Comparison of ENCODE assay signal across 8 mouse cellular contexts in genomic region chr7:142388198-142388597, GRCm38 (mm10). TPM values are rescaled to one million over a fixed set of nuclear protein-coding genes. Genes with fewer than 3 reads are reported as not detected.
A peak's percentile ranks its signal among the peaks of the same experiment; 100 is the strongest.
DNase-seq lines count a peak whose midpoint lies in the region; ATAC-seq and TF ChIP-seq lines count a peak whose summit lies in the region.

No protein-coding gene starts in this region.

- no peak for TF ChIP-seq RAD21 in MEL (IDR thresholded peaks at IDR 0.05; ENCODE audit: low read depth, low read length)

- peaks cover 27% of the 10 kb centered on the region for H3K36me3 ChIP-seq in heart, embryonic 14.5 days (ENCODE audit: control insufficient read depth, insufficient read depth, low read length)
- peaks cover 2 to 4% of the 10 kb centered on the region in 2 experiments for H3K36me3 ChIP-seq in MEL (ENCODE audit: control insufficient read depth in 1 of 2, insufficient read depth in 2 of 2, low read length in 2 of 2)
- peaks cover 11% of the 10 kb centered on the region for H3K36me3 ChIP-seq in forebrain, embryonic 16.5 days (ENCODE audit: control insufficient read depth, insufficient read depth)
- peaks cover 30% of the 10 kb centered on the region for H3K36me3 ChIP-seq in liver, postnatal 0 days (replicated peaks; ENCODE audit: insufficient read depth, low read length)

- no peak for TF ChIP-seq CTCF in MEL (IDR thresholded peaks at IDR 0.05 in 2 of 3, conservative IDR thresholded peaks at IDR 0.05 in 1 of 3; ENCODE audit: control insufficient read depth in 1 of 3, insufficient read depth in 1 of 3, low read depth in 2 of 3, low read length in 3 of 3, poor library complexity in 1 of 3, severe bottlenecking in 1 of 3)
- no peak for TF ChIP-seq CTCF in liver, postnatal 0 days (IDR thresholded peaks at IDR 0.05; ENCODE audit: low read depth)

- peak overlapping the region; percentile 52 to 63 for H3K4me3 ChIP-seq in heart, embryonic 14.5 days (ENCODE audit: control insufficient read depth in 1 of 2, insufficient read depth in 1 of 2, low read depth in 1 of 2, low read length in 2 of 2)
- peak overlapping the region; percentile 35 to 64; a peak in 3 of 4 replicates for H3K4me3 ChIP-seq in MEL (ENCODE audit: control insufficient read depth in 1 of 2, insufficient read depth in 1 of 2, low read depth in 2 of 2, low read length in 2 of 2)
- peak overlapping the region; percentile 84 for H3K4me3 ChIP-seq in forebrain, embryonic 16.5 days (replicated peaks; ENCODE audit: low read length)
- H3K4me3 ChIP-seq in liver, postnatal 0 days (ENCODE audit: low read depth, low read length), result peak overlapping the region; percentile 63

- no peaks in the 10 kb centered on the region for H3K27me3 ChIP-seq in heart, embryonic 14.5 days (ENCODE audit: control insufficient read depth, insufficient read depth, low read length)
- no peaks in the 10 kb centered on the region for H3K27me3 ChIP-seq in MEL (ENCODE audit: control insufficient read depth in 1 of 2, insufficient read depth in 2 of 2, low read length in 2 of 2)
- H3K27me3 ChIP-seq in forebrain, embryonic 16.5 days (replicated peaks; ENCODE audit: control insufficient read depth, insufficient read depth, low read length), result no peaks in the 10 kb centered on the region
- no peaks in the 10 kb centered on the region for H3K27me3 ChIP-seq in liver, postnatal 0 days (ENCODE audit: insufficient read depth, low read length)

- 94% methylated on average over 1 of the region's 1 CpGs for WGBS in heart, embryonic 14.5 days
- 100% methylated on average over 1 of the region's 1 CpGs for WGBS in forebrain, embryonic 16.5 days
- 72% methylated on average over 1 of the region's 1 CpGs for WGBS in liver, postnatal 0 days (ENCODE audit: insufficient replicate concordance)

- peaks cover 21% of the 10 kb centered on the region for H3K79me2 ChIP-seq in MEL (ENCODE audit: control insufficient read depth, insufficient read depth, low read length, poor library complexity)

- H3K27ac ChIP-seq in heart, embryonic 14.5 days (replicated peaks in 1 of 2; ENCODE audit: control insufficient read depth in 1 of 2, insufficient read depth in 1 of 2, low read depth in 2 of 2, low read length in 2 of 2), result peak overlapping the region; percentile 54 to 64
- H3K27ac ChIP-seq in MEL (ENCODE audit: control insufficient read depth, low read depth, low read length), result peak overlapping the region; percentile 0
- peak overlapping the region; percentile 63; the same call in 1 of the 2 replicates for H3K27ac ChIP-seq in forebrain, embryonic 16.5 days (ENCODE audit: low read length)
- peak overlapping the region; percentile 87 for H3K27ac ChIP-seq in liver, postnatal 0 days (ENCODE audit: low read depth)

- TF ChIP-seq POLR2A in MEL (IDR thresholded peaks at IDR 0.05; ENCODE audit: control insufficient read depth in 1 of 2, insufficient read depth in 1 of 2, low read depth in 1 of 2, low read length in 2 of 2, poor library complexity in 1 of 2), result peak in 1 of 2 experiments; percentile 47; a peak in 1 of 4 replicates

- no peak for TF ChIP-seq EP300 in MEL (IDR thresholded peaks at IDR 0.05; ENCODE audit: low read depth in 1 of 2, low read length in 2 of 2)
- TF ChIP-seq EP300 in liver, postnatal 0 days (IDR thresholded peaks at IDR 0.05; ENCODE audit: low read depth), result no peak

- no peak for ATAC-seq in heart, embryonic 14.5 days (ENCODE audit: insufficient number of reproducible peaks, insufficient read depth, low FRiP score, low read depth)
- peak; percentile 31 for ATAC-seq in forebrain, embryonic 16.5 days
- no peak for ATAC-seq in liver, postnatal 0 days

- peaks cover 15 to 17% of the 10 kb centered on the region in 2 experiments for H3K4me1 ChIP-seq in heart, embryonic 14.5 days (ENCODE audit: control insufficient read depth in 2 of 2, insufficient read depth in 2 of 2, low read length in 2 of 2)
- H3K4me1 ChIP-seq in MEL (ENCODE audit: control insufficient read depth in 1 of 2, insufficient read depth in 2 of 2, low read length in 2 of 2), result peaks cover 4 to 30% of the 10 kb centered on the region in 2 experiments; a peak in 3 of 4 replicates
- peaks cover 17% of the 10 kb centered on the region for H3K4me1 ChIP-seq in forebrain, embryonic 16.5 days (replicated peaks; ENCODE audit: control insufficient read depth, insufficient read depth, low read length)
- H3K4me1 ChIP-seq in liver, postnatal 0 days (ENCODE audit: insufficient read depth), result peaks cover 52% of the 10 kb centered on the region

- DNase-seq in heart, adult 8-10 months (ENCODE audit: low spot score), result no peak
- DNase-seq in MEL (ENCODE audit: low read depth, low spot score), result no peak
- DNase-seq in liver, postnatal 0 days, result peak; percentile 12
- no peak for DNase-seq in cerebellum, adult 9-11 months
- no peak for DNase-seq in spleen, postnatal 36 days (ENCODE audit: low spot score in 2 of 2)
- DNase-seq in ovary, postnatal 10 days (ENCODE audit: low spot score), result no peak

- peak overlapping the region; percentile 76 for H3K4me2 ChIP-seq in heart, embryonic 14.5 days (ENCODE audit: low read length)
- peak overlapping the region; percentile 89 for H3K4me2 ChIP-seq in forebrain, embryonic 16.5 days (ENCODE audit: low read length)
- H3K4me2 ChIP-seq in liver, postnatal 0 days (ENCODE audit: low read depth, low read length), result peak overlapping the region; percentile 94

- no peak overlapping the region for H3K9ac ChIP-seq in heart, embryonic 14.5 days (ENCODE audit: low read length)
- H3K9ac ChIP-seq in MEL (ENCODE audit: control insufficient read depth, low read depth, low read length, poor library complexity, severe bottlenecking), result 0 out of 2 replicates have a peak overlapping the region, but pooled peaks have one; percentile 1
- H3K9ac ChIP-seq in forebrain, embryonic 16.5 days (replicated peaks; ENCODE audit: low read depth, low read length), result peak overlapping the region; percentile 86
- H3K9ac ChIP-seq in liver, postnatal 0 days (replicated peaks), result no peak overlapping the region

- no peaks in the 10 kb centered on the region for H3K9me3 ChIP-seq in heart, embryonic 14.5 days (ENCODE audit: control insufficient read depth, low read length)
- H3K9me3 ChIP-seq in MEL (replicated peaks; ENCODE audit: insufficient read depth, low read length), result no peaks in the 10 kb centered on the region
- H3K9me3 ChIP-seq in forebrain, embryonic 16.5 days (ENCODE audit: control insufficient read depth, low read length), result no peaks in the 10 kb centered on the region
- H3K9me3 ChIP-seq in liver, postnatal 0 days (ENCODE audit: low read length), result no peaks in the 10 kb centered on the region

TF ChIP-seq in MEL, 35 proteins besides CTCF, POLR2A, EP300 and RAD21 (continues in another document):
- no peak for TF ChIP-seq MYC (IDR thresholded peaks at IDR 0.05; ENCODE audit: low read depth, low read length)
- no peak for TF ChIP-seq MXI1 (IDR thresholded peaks at IDR 0.05; ENCODE audit: low read depth, low read length)
- peak; percentile 54; the same call in 1 of the 2 replicates for TF ChIP-seq POLR2AphosphoS2 (IDR thresholded peaks at IDR 0.05; ENCODE audit: low read length)

RNA-seq across cellular contexts. Expression of gene Ctsd, which starts 0.4 kb away (rescaled TPM):
- 516 and 537 TPM in 2 replicates for polyA plus RNA-seq in heart, embryonic 14.5 days (2014; fragmentation: Nextera tagmentation; extraction: Ambion mirVana)
- total RNA-seq in heart, adult 8-10 months (2022), result 1,000 to 10,000 TPM; 1,038 to 1,126 (median 1,089) TPM
- 112 and 115 TPM in 2 replicates for total RNA-seq in MEL (2012; rRNA removed)
- polyA plus RNA-seq in MEL (2012; ENCODE audit: insufficient read depth in 1 of 2, insufficient read length in 2 of 2, low read depth in 1 of 2, low replicate concordance in 2 of 2, missing spikeins in 1 of 2), result 100 to 1,000 TPM in 1 of 2 experiments, 10 to 100 TPM in 1; 89.3 to 179 TPM
- polyA plus RNA-seq in forebrain, embryonic 16.5 days (2015; fragmentation: Nextera tagmentation; extraction: Ambion mirVana), result 203 and 208 TPM in 2 replicates
- 311 and 324 TPM in 2 replicates for polyA plus RNA-seq in liver, postnatal 0 days (2015; fragmentation: Nextera tagmentation; extraction: Ambion mirVana)

RNA-seq across cellular contexts. Expression of gene Gm49369, which starts 5.7 kb away (rescaled TPM):
- not detected in 2 replicates for polyA plus RNA-seq in heart, embryonic 14.5 days (2014; fragmentation: Nextera tagmentation; extraction: Ambion mirVana)
- total RNA-seq in heart, adult 8-10 months (2022), result 10 to 100 TPM in 1 of 4 experiments, 1 to 10 TPM in 2, under 1 TPM in 1; 0.63 to 14.1 (median 6.3) TPM
- 3.2 and 8.1 TPM in 2 replicates for total RNA-seq in MEL (2012; rRNA removed)
- 10 to 100 TPM in 1 of 2 experiments, not detected in 1; 15.2 TPM for polyA plus RNA-seq in MEL (2012; ENCODE audit: insufficient read depth in 1 of 2, insufficient read length in 2 of 2, low read depth in 1 of 2, low replicate concordance in 2 of 2, missing spikeins in 1 of 2)
- polyA plus RNA-seq in forebrain, embryonic 16.5 days (2015; fragmentation: Nextera tagmentation; extraction: Ambion mirVana), result not detected in 2 replicates
- not detected in 2 replicates for polyA plus RNA-seq in liver, postnatal 0 days (2015; fragmentation: Nextera tagmentation; extraction: Ambion mirVana)

RNA-seq across cellular contexts. Expression of gene Ifitm10, which starts 14.6 kb away (rescaled TPM):
- 4.2 and 7.5 TPM in 2 replicates for polyA plus RNA-seq in heart, embryonic 14.5 days (2014; fragmentation: Nextera tagmentation; extraction: Ambion mirVana)
- 1 to 10 TPM; 2.4 to 4.7 (median 3.4) TPM for total RNA-seq in heart, adult 8-10 months (2022)
- not detected in 2 replicates for total RNA-seq in MEL (2012; rRNA removed)
- polyA plus RNA-seq in MEL (2012; ENCODE audit: insufficient read depth in 1 of 2, insufficient read length in 2 of 2, low read depth in 1 of 2, low replicate concordance in 2 of 2, missing spikeins in 1 of 2), result under 1 TPM in 1 of 2 experiments, not detected in 1; 0.21 TPM
- polyA plus RNA-seq in forebrain, embryonic 16.5 days (2015; fragmentation: Nextera tagmentation; extraction: Ambion mirVana), result 2.6 and 3.8 TPM in 2 replicates
- polyA plus RNA-seq in liver, postnatal 0 days (2015; fragmentation: Nextera tagmentation; extraction: Ambion mirVana), result 2.1 and 2.2 TPM in 2 replicates

RNA-seq across cellular contexts. Expression of gene Syt8, which starts 46.5 kb away (rescaled TPM):
- polyA plus RNA-seq in heart, embryonic 14.5 days (2014; fragmentation: Nextera tagmentation; extraction: Ambion mirVana), result not detected in 2 replicates
- under 1 TPM in 1 of 4 experiments, not detected in 3; 0.25 TPM for total RNA-seq in heart, adult 8-10 months (2022)
- not detected in 2 replicates for total RNA-seq in MEL (2012; rRNA removed)
- not detected for polyA plus RNA-seq in MEL (2012; ENCODE audit: insufficient read depth in 1 of 2, insufficient read length in 2 of 2, low read depth in 1 of 2, low replicate concordance in 2 of 2, missing spikeins in 1 of 2)
- not detected in 2 replicates for polyA plus RNA-seq in forebrain, embryonic 16.5 days (2015; fragmentation: Nextera tagmentation; extraction: Ambion mirVana)
- not detected in 2 replicates for polyA plus RNA-seq in liver, postnatal 0 days (2015; fragmentation: Nextera tagmentation; extraction: Ambion mirVana)

RNA-seq across cellular contexts. Expression of gene Tnni2, which starts 53.4 kb away (rescaled TPM):
- polyA plus RNA-seq in heart, embryonic 14.5 days (2014; fragmentation: Nextera tagmentation; extraction: Ambion mirVana), result 24.1 and 31.7 TPM in 2 replicates
- 1 to 10 TPM; 5.1 to 10.0 (median 7.8) TPM for total RNA-seq in heart, adult 8-10 months (2022)
- not detected in 2 replicates for total RNA-seq in MEL (2012; rRNA removed)
- under 1 TPM in 1 of 2 experiments, not detected in 1; 0.84 TPM for polyA plus RNA-seq in MEL (2012; ENCODE audit: insufficient read depth in 1 of 2, insufficient read length in 2 of 2, low read depth in 1 of 2, low replicate concordance in 2 of 2, missing spikeins in 1 of 2)
- 0.89 TPM in 1 of 2 replicates, not detected in the other for polyA plus RNA-seq in forebrain, embryonic 16.5 days (2015; fragmentation: Nextera tagmentation; extraction: Ambion mirVana)
- polyA plus RNA-seq in liver, postnatal 0 days (2015; fragmentation: Nextera tagmentation; extraction: Ambion mirVana), result 6.9 and 72.7 TPM in 2 replicates

Comparison
In these comparisons a context has a peak if more than half of its experiments do, and no peak if none do; other contexts are left out.
1. H3K27ac ChIP-seq: peak in every context shown above with its lines; median percentile 87 in liver, postnatal 0 days; 63 in forebrain, embryonic 16.5 days; 59 in heart, embryonic 14.5 days; 0 in MEL.
2. H3K9ac ChIP-seq: peak in MEL (single experiment) and forebrain, embryonic 16.5 days (single experiment); none in heart, embryonic 14.5 days (single experiment) and liver, postnatal 0 days (single experiment).
3. RNA of gene Gm49369, which starts 5.7 kb away (polyA plus RNA-seq): 15.2 TPM in MEL; not detected in heart, embryonic 14.5 days, not detected in forebrain, embryonic 16.5 days and not detected in liver, postnatal 0 days; every median in the first group is over 10 times any median in the second.
4. Peak in every context shown above with its lines, with median percentiles within 50 percentile points of each other: H3K4me2 ChIP-seq and H3K4me3 ChIP-seq.